Mouse (Mus musculus) c-Kit-positive CD71-positive TER-119-negative erythroid progenitor cells, embryonic 14.5 days (primary cell): ENCODE measurements at regions not wholly inside any gene's neighbourhood (a gene's known extent, or its start where the extent isn't known, plus 50 kb on each side); places are given as distances from the start of the nearest gene placed in this dataset.

ENCODE experiments used
- DNase-seq: peaks from one replicate; pipeline ENCODE4 v3.0.0-alpha.2; 2013; ENCODE audit warnings: low read depth

DNA sequence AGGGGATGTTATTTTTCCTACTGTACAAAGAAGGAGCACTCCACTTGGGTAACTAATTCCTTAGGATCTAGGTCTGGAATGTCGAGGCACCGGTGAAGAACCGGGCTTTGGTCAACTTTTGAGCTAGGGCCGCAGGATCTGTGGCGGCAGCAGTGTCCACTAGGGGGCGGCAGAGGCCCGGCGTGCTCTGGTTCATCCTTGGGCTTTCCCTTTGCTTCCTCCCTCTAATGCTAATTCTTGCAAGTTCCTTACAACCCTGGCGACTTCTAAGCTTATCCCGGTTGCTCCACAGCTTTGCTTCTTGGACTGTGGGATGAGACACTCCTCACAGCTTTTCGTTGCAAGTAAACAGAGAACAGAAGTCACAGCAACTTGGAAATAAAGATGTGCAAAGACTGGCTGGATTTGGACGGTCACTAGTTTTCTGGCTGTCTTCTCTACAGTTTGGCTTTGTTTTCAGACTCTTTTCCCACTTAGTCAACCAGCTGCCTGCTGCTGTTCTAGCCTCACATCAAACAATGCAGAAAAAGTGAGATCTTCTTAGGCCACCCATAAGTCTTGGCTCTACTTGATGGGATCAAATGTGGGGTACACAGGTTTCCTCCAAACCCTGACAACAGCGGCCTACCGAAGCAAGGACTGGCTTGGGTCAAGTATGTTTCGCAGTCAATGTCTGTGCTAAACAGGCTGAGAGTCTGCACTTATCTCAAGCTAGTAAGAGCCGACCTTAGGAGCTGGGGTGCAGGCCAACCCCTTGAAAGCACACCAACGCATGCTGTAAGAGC lies 51.2 kb upstream of the Tmem72 start:
- no peak for DNase-seq

GRCm38 (mm10) chr6:116774954-116775675 lies 58.4 kb upstream of the Tmem72 start:
- DNase-seq = no peak

- no peak for DNase-seq
These were observed 70.0 kb upstream of the Tmem72 start for GRCm38 (mm10) chr6:116786553-116787335.

DNA sequence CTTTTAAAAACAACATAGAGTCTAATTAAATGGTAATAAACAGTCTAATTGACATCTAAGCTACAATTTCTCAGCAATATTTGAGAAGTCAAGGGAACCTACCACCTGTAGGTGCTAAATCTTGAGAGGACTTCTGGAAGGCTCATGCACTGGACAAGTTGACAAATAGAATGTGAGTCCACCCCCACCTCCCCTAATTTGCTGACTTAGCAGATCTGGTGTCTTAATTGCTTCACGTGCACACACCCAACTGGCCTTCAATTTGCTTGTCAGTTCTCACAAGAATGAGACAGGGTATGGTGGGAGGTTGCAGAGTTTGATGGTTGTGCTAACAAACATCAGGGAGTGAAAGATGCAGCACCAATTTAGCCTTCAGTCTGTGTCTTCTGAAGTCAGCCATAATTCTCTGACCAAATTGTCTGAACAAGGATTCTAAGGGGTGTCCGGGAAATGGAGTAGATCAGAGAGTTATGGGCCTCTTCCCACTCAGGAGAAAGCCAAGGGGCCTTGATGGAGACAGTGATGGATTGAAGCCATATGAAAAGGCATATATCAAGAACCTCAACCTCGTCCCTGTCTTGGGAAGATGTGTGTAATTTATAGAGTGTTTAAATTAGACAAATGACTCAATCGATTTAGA lies 76.7 kb upstream of the Tmem72 start:
- no peak for DNase-seq

GRCm38 (mm10) chr6:116793961-116794336 lies 77.2 kb upstream of the Tmem72 start:
- no peak for DNase-seq

- DNase-seq = no peak
These were observed 104.7 kb upstream of the Tmem72 start for GRCm38 (mm10) chr6:116821215-116821912.

DNA sequence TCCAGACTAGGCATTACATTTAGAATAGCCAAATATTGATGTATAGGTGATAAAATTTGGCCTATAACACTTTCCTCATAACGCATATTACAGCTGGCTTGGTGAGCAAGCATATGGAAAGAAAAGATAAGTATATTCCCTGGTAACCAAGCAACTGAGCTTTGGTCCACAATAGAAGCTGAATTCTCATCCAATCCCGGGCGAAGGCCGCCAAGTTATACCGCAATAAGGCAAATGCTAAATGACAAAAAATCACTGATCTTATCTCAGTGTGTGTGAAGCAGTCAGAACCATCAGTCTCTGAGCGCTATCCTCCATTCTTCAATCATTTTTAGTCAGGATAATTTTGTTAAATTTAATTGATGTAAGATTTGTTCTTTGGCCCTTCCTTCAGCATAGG lies 105.9 kb upstream of the Tmem72 start:
- no peak for DNase-seq

GRCm38 (mm10) chr6:116825628-116826027 lies 108.9 kb upstream of the Tmem72 start:
- DNase-seq = no peak

- no peak for DNase-seq
These were observed 112.6 kb upstream of the Tmem72 start for GRCm38 (mm10) chr6:116829341-116829740.

GRCm38 (mm10) chr6:116845990-116846862 lies 129.5 kb upstream of the Tmem72 start:
- no peak for DNase-seq

DNA sequence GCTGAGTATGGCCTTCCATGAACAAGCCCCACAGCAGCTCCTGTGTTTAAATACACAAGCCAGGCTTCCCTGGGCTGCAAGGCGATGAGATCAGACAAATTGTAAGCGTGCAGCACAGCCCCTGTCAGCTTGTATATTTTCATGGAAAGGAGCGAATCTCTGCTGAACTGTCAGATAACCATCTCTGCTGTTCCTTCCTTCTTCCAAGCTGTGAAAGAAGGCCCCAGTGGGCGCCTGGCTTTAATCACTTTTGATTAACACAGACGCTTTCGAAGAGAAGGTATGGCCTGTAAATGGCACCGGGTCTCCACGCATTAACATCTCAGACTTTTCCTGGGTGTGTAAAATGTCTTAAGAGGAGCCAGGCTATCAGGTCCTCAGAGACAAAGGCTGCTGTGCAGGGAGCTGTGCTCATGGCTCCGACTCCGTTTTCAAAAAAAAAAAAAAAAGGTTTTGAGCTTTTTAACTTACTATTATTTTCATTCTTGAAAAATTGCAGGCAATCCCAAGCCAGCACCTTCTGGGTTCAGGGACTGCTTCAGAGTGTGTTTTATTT lies 131.9 kb upstream of the Tmem72 start:
- no peak for DNase-seq

- DNase-seq = no peak
These were observed 137.3 kb upstream of the Tmem72 start for GRCm38 (mm10) chr6:116854029-116854428.

- DNase-seq = no peak
These were observed 139.4 kb upstream of the Tmem72 start for GRCm38 (mm10) chr6:116856093-116856492.

GRCm38 (mm10) chr6:116856917-116857491 lies 140.3 kb upstream of the Tmem72 start:
- no peak for DNase-seq

DNA sequence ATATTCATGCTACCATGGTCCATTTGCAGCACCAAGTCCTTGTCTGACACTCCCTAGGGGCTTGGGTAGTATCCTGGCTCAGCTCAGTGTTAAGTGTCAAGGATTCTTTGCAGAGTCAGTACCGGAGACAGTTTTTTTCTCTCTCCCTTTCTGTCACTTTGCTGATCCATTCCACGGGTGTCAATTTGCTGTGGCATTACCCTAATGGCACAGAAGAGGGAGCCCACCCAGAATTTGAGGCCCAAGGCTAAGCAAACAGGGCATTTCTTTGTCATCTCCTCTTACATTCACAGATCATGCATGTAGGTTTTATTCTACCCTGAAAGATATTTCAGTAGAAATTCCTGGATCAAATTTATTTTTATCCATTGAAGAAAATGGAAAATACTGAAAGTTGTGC lies 146.4 kb upstream of the Tmem72 start:
- DNase-seq = no peak

- no peak for DNase-seq
These were observed 146.9 kb upstream of the Tmem72 start for GRCm38 (mm10) chr6:116863626-116864025.

DNA sequence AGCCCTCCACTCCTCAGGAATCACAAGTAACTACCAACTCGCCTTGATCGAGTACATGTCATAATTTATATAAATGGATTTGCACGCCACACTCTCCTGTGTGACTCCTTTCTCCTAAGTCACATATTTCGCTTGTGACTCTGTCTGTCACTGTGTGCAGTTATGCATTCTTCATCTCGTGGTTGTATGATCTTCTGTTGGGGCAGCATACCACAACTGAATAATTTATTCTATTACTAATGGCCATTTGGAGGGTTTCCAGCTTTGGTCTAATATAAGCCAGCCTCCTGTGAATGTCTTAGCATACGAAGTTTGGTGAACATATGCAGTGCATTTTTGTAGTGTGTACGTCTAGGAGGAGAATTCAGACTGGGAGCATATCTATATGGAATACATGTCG lies 176.6 kb upstream of the Tmem72 start:
- no peak for DNase-seq

GRCm38 (mm10) chr6:116894252-116894651 lies 177.5 kb upstream of the Tmem72 start:
- no peak for DNase-seq

GRCm38 (mm10) chr6:116895114-116895513 lies 178.4 kb upstream of the Tmem72 start:
- DNase-seq = no peak

DNA sequence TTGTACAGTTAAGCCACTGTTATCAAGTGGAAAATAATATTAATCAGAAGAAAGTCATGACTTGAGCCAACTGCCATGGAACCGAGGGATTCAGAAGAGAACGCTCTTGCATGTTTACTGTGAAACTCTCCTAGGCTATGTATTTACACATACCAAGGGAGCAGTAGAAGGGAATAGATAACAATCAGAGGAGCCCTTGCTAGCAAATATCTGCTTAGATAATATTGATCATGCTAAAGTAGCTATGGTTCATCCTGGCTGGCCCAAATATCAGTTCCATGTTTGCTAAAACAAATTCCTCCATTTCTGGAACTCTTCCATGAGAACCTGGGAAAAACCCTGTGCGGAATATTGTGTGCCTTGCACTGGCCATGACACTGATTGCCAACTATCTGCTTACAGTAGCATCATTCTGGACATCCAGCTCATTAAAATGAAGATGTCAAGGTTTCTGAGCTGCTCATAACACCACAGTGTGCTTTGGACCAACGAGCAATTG lies 179.5 kb upstream of the Tmem72 start:
- DNase-seq = no peak
